Mouse (Mus musculus) c-Kit-positive CD71-positive TER-119-negative erythroid progenitor cells, embryonic 14.5 days (primary cell): ENCODE results near the gene Nfam1.

ENCODE experiments used
- DNase-seq: peaks from one replicate; pipeline ENCODE4 v3.0.0-alpha.2; 2013; ENCODE audit warnings: low read depth

Nfam1 gene

GRCm38 (mm10) chr15:82958253-82958701 is 74.8 kb downstream of the Nfam1 start:
- no peak for DNase-seq

- DNase-seq = no peak
Observed at GRCm38 (mm10) chr15:82956721-82957120, 76.4 kb downstream of the Nfam1 start.

- no peak for DNase-seq
Observed at GRCm38 (mm10) chr15:82956310-82956709, 76.8 kb downstream of the Nfam1 start.

GRCm38 (mm10) chr15:82955286-82955685 is 77.8 kb downstream of the Nfam1 start:
- DNase-seq = no peak

GRCm38 (mm10) chr15:82954034-82954433 is 79.1 kb downstream of the Nfam1 start:
- no peak for DNase-seq

- no peak for DNase-seq
Observed at GRCm38 (mm10) chr15:82953096-82953495, 80.0 kb downstream of the Nfam1 start.

GRCm38 (mm10) chr15:82952292-82952705 is 80.8 kb downstream of the Nfam1 start:
- DNase-seq = no peak

- no peak for DNase-seq
Observed at GRCm38 (mm10) chr15:82950246-82950645, 82.9 kb downstream of the Nfam1 start.

- no peak for DNase-seq
Observed at GRCm38 (mm10) chr15:82947431-82947830, 85.7 kb downstream of the Nfam1 start.

- DNase-seq = no peak
Observed at GRCm38 (mm10) chr15:82944479-82945195, 88.5 kb downstream of the Nfam1 start.
